Mouse (Mus musculus) thymus, postnatal 36 days (tissue): Measurements from ENCODE around the gene Slc22a6.

Experiments
- DNase-seq, 2 experiments: peaks; one replicate each; pipeline ENCODE4 v3.0.0; 2022; ENCODE audit warnings: mixed read lengths in 2 of 2

The Slc22a6 gene

DNA sequence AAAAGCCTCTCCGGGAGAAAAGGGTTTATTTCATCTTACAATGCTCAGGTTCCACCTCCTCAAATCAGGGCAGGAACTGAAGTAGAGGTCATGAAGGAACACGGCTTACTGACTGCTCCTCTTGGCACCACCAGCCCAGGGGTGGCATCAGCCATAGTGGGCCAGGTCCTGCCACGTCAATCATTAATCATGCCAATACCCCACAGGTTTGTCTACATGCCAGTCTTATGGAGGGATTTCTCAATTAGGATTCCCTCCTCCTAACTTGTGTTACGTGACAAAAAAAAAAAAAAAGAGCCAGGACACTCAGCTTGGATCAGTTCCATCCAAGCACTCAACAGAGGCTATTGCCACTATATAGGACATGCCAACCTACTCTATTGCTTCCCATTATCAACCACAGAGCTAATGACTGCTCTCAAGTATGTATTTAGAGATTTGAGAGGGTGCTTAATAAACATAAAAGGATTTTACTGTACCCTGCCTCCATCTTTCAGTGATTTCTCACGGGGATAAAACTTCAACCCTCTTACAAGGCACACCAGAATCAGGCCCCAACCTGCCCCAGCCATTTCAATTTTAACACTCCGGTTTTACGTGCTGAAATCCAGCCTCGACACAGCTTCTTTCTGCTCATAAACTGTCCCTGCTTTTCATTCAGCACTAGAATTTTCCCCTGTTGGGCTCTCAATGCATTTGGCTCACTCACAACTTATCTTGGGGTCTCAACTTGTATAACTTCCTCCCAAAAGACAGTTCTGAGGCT, 6.3 kb upstream of the Slc22a6 start:
- no peak for DNase-seq

DNA sequence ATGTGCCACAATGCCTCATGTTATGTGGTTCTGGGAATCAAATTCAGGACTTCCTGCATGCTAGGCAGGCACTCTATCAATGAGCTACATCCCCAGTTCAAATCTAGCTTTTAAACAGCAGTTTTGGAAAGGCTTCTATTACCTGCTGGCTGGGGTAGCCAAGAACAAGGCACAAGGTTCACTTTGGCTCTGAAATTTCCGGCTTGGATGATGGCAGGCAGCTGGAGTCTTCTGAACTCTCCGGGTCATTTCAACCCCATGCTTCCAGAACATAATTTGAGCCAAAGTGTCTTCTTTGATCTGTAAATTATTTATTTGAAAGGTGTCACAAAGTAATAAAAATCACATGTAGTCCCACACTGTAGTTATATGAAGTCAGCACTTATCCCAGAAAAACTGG, 4.7 kb upstream of the Slc22a6 start:
- no peak for DNase-seq

DNA sequence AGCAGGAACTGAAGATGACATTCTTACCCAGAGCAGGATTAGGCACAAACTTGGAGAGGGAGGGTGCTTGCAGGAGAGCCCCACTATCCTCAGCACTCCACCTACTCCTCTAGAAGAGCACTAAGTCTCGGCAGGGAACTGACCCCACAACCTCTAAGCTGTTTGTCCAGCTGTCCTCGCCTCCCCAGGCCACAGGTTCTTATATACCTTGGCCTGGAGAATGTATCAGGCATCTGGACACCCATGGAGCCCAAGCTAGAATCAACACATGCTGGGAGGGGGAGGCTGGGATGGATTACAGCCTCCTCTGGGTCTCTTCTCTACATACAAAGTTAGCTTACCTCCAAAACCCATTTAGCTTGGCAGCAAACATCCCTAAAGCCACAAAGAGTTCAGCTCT, 3.5 kb upstream of the Slc22a6 start:
- DNase-seq: no peak

DNA sequence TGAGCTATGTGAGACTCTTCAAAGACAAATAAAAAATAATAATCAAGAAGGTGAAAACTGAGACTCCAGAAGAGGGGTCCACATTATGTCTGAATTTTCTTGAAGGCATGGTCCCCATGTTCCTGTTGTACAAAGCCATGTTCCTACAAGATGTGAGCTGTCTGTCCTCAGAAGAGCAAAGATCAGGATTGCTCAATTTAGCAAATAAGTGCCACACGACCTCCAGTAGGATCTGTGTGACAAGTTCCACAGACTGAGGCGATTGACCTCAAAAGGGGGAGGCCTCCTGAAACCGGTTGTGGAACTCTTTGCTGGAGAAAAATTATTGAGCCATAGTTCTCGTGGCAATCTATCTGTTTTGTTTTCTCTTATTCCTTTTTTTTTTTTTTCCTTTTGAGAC, 1.5 kb upstream of the Slc22a6 start:
- DNase-seq: no peak

DNA sequence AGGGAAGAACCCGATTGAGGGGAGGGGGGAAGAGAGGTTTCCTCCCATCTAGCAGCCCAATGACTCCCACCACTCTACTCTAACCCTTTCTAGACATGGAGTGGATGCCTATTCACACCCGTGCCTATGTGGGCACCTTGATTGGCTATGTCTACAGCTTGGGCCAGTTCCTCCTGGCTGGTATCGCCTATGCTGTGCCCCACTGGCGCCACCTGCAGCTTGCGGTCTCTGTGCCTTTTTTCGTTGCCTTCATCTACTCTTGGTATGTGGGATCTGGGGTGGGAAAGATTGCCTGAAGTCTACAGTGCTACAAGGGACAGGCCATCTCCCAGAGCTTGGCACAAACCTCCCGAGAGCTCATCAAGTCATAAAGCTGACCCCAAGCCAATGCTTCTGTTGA, 3.3 kb downstream of the Slc22a6 start:
- DNase-seq: no peak

DNA sequence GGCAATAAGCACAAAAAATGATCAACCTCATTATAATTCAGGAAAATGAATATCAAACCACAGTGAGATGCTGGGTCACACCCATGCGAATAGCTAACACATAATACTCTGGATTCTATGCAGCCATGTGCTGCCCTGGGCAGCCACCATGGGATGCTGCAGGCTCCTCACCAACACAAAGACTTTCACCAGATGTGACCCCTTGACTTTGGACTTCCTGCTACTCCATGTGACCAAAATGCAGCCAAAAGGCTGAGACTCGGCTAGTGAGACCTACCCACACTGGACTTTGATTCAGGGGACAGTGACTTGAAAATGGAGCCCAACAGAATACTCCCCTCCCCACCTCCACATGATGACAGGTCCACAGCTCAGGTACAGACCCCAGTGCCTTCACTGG, 12.4 kb downstream of the Slc22a6 start:
- no peak for DNase-seq

DNA sequence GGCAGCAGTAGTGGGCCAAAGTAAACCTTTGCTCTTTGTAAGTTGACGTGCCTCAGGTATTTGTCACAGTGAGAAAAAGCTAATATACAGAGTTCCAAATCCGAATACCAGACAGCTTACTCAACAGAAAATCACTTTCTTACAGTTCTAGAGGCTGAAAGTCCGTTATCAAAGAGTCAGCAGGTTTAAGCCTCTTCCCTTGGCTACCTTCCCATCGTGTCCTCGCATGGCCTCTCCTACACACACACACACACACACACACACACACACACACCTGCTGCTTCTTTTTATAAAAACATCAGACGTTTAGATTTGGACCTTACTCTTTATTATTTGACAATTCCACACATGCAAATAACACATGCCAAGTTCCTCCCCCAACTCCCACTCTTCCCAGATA, 13.0 kb downstream of the Slc22a6 start:
- no peak for DNase-seq

DNA sequence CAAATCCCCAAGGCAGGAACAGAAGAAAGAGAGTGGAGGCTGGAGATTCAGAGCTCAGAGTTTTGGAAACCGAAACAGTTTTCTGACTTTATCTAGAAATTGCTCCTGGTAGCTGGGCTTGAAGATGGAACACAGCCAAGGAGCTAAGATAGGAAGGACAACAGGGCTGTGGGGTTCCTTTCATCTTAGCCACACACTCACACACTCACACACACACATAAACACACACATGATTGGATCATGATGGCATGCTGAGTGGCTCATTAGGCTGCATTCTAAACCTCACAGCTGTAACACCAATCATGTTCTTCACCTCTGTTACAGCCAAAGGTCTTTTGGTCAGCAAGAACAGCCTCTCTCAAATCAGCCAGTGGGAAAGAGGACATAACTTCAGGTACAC, 14.2 kb downstream of the Slc22a6 start:
- DNase-seq: no peak

DNA sequence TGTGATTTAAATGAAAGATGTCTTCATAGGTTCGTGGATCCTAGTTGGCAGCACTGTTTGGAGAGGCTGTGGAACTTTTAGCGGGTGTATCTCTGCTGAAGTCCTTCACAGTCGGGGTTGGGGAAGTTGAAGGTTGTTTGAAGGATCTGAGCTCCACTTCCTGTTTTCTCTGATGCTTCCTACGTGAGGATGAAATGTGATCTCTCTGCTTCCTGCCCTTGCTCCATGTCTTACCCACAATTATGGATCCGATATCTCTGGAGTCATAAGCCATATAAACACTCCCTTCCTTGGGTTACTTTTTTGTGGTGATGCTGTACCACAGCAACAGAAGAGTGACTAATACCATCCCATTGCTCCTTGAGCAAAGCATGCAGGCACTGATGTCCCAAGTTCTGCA, 24.2 kb downstream of the Slc22a6 start:
- no peak for DNase-seq

DNA sequence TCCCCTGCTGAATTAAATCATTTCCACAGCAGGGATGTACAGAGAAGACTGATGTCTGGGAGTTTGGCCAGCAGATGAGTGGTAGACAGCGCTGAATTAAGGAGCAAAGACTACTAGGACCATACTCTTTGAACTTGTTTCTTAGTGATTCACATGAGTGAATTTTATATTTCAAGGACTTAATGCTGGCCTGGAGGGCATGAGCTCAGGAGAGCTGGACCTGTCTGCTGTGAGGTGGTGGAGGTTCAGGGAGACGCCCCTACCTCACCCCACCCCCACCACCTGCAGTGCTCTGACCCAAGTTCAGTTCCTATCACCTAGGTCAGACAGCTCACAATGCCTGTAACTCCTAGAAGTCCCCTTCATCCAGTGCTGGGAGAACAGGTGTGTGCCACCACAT, 28.6 kb downstream of the Slc22a6 start:
- no peak for DNase-seq

DNA sequence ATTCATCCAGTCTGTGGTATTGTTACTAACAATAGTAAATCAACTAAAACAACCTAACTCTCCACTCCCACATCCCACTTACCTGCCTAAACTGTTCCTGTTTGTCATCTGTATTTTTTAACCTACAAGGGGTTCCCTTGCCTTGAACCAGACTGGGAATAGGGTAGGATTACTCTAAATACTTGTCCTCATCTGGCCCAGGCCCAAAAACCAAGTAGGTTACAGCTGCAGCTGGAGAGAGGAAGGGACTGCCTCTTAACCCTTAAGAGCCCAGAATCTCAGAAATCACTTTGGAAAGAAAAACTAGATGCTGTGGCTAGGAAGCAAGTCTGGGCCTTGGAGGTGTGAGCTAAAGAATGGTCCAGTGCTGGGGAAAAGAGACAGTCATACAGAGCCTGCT, 38.0 kb downstream of the Slc22a6 start:
- no peak for DNase-seq

DNA sequence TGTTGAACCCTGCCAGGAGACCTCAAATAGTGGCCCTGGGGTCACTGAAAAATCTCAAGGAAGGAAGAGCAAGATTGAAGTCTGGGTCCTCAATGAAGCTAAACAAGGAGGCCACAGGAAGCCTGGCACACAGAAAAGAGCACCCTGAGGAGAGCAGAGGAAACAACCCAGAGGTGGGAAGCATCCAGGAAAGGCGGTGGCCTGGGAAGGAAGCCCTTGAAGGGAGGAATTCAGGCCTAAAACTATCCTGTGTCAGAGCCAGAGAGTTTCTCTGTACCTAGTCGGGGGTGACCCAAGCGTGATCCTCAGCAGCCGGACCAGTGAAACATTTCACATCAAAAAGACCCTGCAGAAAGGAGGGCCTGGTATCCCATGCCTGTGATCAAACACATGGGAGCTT, 38.5 kb downstream of the Slc22a6 start:
- DNase-seq: no peak

DNA sequence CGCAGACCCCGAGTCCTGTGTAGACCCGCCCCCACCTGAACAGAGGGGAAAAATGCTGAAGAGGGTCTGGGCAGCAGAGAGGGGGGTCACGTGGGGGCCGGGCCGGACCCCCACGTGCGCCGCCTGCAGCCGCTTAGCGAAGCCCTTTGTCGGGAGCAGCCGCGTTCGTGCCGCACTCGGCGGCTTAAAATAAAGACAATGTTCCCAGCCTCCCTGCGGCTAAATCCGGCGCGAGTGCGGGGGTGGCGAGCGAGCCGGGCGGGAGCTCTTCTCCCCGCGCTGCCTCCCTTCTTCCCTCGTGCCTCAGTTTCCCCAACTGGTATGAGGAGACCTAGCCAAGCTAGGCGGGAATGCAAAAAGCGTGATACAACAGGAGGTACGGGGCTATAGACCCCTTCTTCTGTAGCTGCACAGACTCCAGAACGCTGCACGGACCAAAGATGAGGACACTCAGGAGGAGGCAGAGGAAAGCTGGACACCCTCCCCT, 44.0 kb downstream of the Slc22a6 start:
- DNase-seq: peak in 1 of 2 experiments; percentile 16

DNA sequence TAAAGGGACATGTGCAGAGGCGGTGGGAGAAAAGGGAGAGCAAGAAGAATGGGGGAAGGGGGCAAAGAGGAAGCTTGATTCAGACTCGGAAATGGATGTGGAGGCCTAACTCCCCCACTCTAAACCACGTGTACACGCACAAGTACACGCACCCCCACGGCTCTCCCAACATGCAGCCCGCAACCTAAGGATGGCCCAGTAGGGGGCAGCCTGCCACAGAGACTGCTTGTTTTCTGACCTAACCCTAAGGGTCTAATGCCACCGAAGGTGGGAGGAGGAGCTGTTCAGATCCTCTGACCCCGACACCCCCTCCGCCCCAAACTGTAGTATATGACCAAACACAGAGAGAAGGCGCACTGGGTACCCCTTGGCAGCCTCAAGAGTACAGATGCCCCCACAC, 44.5 kb downstream of the Slc22a6 start:
- DNase-seq: peak; percentile 66 to 67

DNA sequence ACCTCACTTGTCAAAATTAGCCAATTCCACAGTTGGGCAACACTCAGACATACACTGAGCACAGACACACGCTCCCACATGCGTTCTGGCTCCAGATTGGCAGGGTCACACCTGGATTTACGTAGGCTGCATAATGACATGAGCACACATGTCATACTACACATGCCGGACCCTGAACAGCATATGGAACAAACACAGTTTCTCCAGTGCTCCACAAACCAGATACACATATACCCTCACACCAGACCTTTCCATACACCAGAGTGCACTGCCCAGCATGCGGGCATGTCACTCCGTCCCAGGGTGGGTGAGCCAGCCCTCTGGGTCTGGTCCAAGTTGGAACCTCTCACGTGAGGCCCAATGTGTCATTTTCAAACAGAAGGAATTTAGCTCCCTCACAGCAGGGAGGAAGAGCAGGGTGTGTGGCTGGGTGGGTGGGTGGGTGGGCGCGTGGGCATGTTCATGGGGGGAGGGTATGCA, 45.6 kb downstream of the Slc22a6 start, which contains the start of gene Chrm1:
Chrm1 (plus strand) TSS at position 430 of the 480 bp plus-strand sequence.
- no peak for DNase-seq

DNA sequence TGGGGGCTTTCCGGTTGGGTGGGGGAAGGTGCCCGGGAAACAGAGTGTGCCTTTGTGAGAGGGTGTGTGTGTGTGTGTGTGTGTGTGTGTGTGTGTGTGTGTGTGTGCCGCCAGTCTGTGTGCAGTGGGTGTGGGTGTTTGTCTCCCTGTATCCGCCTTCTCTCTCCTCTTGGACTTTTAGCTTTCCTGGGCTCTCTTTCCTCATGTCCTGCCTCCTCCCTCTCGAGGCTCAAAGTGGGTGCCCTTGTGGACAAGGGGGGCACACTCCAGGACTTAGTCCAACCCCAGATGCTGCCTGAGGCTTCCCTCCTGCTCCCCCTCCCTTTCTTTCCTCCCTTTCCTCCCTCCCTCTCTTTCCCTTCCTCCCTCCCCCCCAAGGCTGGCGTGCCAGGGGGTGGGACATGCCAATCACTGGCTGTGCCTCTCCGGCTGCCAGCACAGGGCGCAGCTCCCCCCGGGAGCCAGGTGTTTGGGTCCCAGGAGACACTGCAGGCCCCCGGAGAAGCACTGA, 46.1 kb downstream of the Slc22a6 start:
- DNase-seq: no peak

DNA sequence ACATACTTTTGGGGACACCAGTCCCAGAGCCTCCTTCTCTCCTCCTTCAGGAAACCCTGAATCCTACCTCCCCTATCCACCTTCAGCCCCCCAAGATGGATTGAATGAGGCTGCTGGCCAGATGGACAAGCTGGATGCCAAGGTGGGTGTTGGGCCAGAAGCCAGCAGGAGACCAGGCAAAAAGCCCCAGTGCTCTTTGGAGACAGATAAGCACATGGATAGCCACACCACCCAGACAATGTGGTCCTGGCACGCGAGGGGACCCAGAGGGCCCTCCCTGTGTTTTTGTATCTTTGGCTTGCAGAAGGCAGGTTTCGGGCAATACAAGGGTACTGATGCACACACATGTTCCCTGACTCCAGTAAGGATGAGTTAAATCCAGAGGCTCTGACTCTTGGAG, 47.0 kb downstream of the Slc22a6 start:
- no peak for DNase-seq

DNA sequence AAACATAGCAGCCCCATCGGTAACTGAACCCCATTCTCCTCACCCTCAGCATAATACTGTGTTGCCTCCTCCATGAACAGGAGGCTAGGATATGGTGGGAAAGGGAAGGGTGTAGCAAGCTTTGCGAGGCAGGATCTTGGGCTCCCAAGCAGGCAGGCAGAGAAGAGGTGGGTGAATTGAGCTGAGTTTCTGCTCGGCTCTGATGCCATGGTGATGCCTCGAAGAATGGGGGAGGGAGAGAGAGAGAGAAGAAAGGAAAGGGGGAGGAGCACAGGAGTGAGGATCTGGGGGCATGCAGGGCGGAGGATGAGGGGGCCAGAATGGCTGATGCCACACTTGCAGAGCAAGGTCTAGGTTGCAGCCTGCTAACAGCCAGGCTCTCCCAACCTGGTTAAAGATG, 47.9 kb downstream of the Slc22a6 start:
- DNase-seq: no peak

DNA sequence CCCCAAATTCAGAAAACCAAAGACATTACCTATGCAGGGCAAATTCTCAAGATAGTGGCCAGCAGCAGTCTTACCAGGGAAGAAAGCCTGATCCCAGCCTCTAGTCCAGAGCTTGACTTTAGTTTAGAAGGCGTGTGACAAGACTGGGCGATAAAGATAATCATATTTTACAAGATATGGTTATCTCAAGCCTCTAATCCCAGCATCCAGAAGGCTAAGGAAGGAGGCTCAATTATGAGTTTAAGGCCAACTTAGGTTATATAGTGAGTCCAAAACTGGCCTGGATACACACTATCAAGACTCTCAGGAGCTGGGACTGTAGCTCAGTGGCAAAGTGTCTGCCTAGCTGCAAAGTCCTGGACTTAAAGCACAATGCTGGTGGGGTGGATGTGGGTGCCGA, 55.0 kb downstream of the Slc22a6 start:
- DNase-seq: no peak

DNA sequence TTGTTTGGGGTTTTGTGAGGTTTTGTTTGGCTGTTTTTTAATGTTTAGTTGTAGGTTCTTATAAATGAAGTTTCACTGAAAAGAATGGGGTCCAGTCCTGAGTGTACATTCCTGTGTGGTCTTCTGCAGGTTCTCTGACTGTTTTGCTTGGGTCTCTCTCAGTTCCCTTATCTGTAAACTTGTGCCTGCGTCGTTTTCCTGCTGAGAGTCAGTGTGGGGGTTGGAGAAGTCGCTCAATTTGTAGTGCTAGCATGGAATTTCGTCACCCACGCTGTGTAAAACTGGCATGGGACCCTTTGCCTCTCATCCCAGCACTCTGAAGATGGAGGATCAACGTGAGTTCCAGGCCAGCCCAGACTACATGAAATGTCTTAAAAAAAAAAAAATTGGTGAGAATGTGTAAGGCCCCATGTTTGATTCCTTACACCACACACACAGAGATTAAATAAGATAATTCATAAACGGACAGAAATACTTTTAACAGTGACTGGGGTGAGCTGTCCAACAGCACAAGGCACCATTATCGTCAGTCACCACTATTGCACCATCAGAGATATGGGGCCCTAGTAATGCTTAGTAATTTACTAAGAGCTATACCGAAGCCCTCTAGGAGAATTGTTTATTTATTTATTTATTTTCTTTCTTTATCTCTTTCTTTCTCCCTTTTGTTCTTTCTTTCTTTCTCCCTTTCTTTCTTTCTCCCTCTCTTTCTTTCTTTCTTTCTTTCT, 55.7 kb downstream of the Slc22a6 start:
- DNase-seq: no peak
